Mouse (Mus musculus): Measurements from ENCODE around the gene Usp44.
"Not testable (repeated sequence)": the region's sequence is repeated elsewhere in the genome, so short reads cannot be mapped to it uniquely, and the experiment has no call there.

Usp44 gene

GRCm38 (mm10) chr10:93830931-93831729 lies at the start of gene Usp44:
Gene Usp44, plus strand, starts transcription at chr10:93831555.
- no peak for DNase-seq (ENCODE audit: low spot score)

DNA sequence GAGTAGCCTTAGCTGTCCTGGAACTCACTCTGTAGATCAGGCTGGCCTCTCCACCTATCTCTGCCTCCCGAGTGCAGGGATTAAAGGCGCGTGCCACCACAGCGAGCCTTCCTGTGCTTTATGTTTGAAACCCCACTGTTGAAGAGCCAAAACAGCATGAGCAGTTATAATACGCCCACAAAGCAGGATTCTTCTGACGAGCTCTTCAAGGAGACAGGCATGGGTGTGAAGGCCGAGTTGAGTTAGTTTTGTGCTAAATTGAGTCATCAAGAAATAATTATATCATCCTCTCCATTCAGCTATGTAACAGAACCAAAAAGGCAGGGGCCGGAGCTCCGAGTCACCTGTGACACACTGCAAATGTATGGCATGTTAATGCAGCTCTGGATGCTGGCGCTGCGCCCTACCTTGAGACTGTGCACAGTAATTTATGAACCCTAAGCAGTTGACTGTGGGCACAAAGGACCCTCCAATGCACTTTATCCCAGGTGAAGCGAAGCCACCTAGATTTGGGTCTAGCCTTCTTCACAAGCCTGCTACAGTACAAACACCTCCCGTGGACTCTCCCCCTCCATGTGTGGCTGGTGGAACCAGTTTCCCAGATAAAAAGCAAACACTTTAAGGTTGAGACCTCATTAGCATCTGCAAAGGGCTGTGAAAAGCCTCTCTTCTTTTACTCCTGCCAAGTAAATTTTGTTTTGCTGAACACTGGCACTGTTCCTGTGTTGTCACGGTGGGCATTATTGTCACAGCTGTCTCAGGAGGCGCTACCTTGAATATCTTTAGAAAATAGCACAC lies 47.9 kb upstream of the Usp44 start:
- no peak for DNase-seq (ENCODE audit: low spot score)

GRCm38 (mm10) chr10:93799711-93800362 lies 31.5 kb upstream of the Usp44 start:
- DNase-seq (ENCODE audit: low spot score), result no peak

GRCm38 (mm10) chr10:93800363-93800722 lies 31.0 kb upstream of the Usp44 start:
- no peak for DNase-seq (ENCODE audit: low spot score)

DNA sequence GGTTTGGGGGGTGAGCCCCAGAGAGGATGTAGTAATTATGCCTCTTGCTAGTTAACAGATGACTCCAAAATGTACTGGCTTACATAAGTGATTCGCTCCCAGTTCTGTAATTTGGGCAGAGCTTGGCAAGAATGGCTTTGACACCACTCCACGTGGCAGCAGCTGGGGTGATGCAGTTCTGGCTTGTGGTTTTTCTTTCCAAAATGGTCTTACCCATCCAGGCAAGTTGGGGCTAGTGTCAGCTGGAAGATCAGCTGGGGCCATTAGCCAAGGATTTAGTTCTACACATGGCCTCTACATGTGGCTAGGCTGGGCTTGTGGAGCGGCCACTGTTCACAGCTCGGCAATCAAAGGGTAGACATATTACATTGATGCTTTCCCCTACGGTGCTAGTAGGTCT lies 30.5 kb upstream of the Usp44 start:
- DNase-seq (ENCODE audit: low spot score), result no peak

GRCm38 (mm10) chr10:93803199-93803598 lies 28.2 kb upstream of the Usp44 start:
- DNase-seq (ENCODE audit: low spot score), result no peak

DNA sequence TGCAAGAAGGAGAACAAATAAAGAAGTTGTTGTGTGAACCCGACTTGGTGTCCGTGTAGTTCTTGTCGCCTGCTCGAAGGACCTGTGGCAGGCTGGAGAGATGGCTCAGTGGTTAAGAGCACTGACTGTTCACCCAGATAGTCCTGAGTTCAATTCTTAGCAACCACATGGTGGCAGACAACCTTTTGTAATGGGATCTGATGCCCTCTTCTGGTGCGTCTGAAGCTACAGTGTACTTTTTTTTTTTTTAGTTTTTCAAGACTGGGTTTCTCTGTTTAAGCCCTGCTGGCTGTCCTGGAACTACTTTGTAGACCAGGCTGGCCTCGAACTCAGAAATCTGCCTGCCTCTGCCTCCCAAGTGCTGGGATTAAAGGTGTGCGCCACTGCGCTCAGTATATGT lies 21.9 kb upstream of the Usp44 start:
- DNase-seq (ENCODE audit: low spot score), result not testable (repeated sequence)

DNA sequence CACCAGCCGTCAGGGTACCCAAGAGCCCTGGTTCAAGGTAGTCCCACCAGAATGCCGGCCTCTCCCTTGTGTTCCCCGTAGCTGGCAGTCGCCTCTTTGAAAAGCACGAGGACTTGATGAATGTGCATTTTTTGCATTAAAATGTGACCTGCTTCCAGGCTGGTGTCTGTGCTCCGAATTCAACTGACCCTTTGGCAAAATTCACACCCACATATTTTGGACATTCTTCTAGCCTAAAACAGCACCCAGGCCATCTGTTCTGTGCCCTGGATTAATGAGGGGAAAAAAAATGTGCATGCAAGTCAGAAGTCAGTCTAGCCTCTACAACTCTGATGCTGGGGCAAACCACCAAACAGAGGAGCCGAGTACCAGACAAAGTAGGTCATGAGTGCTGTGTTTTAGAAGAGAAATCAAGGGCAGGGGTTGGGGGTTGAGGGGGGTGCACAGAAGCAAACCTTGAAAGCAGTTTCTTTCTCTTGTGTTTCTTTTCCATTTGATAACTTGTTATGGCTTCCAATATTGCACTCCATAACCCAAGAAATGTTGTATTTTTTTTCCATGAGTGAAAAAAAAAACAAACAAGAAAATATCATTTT lies 20.7 kb upstream of the Usp44 start:
- DNase-seq (ENCODE audit: low spot score), result no peak

GRCm38 (mm10) chr10:93812098-93812497 lies 19.3 kb upstream of the Usp44 start:
- DNase-seq (ENCODE audit: low spot score), result no peak

DNA sequence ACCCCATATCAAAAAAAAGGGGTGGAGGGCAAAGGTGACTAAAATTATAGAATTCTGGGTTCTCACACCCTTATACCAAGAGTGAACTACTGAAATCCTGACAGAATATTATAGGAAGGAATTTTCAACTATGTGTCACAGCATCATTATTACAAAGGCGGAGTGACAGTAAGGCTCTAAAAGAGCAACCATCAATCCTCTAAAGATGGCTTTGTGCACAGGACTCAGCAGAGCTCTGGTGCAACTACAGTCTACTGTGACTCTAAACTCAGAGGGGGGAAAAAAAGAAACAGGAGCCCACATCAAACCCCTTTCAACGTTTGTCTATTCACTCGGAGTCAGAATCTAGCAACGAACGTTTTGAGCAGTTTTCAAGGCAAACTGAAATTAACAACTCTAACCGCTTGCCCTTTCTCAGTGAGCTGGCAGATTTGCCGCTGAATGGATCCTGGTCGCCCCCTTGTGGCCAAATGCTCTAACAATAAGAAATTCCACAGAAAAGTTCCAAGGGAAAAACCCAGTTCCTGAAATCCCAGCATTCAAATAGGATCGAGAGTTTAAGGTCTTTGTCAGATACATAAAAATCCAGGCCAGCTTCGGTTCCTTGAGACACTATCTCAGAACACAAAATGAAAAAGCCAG lies 18.5 kb upstream of the Usp44 start:
- peak; percentile 79 for DNase-seq (ENCODE audit: low spot score)

DNA sequence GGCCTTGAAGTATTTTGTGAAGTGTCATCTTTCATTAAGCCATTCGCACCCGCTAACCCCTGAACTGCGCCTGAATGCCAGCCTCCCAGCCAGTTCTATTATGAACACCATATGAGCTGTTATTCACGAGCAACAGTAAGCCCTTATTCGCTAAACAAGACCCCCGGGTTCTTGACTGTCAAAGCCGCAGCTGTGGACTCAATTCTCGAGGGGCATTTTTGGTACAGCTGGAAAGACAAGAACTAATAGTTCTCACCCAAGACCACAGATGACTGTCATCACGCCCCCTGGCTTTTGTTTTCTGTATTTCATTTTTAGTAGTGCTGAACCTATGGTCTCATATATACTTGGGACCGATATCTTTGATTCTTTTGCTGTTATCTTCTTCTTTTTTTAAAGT lies 17.6 kb upstream of the Usp44 start:
- DNase-seq (ENCODE audit: low spot score), result no peak

- DNase-seq (ENCODE audit: low spot score), result peak; percentile 63
Observed at GRCm38 (mm10) chr10:93818661-93819060, 12.7 kb upstream of the Usp44 start.

DNA sequence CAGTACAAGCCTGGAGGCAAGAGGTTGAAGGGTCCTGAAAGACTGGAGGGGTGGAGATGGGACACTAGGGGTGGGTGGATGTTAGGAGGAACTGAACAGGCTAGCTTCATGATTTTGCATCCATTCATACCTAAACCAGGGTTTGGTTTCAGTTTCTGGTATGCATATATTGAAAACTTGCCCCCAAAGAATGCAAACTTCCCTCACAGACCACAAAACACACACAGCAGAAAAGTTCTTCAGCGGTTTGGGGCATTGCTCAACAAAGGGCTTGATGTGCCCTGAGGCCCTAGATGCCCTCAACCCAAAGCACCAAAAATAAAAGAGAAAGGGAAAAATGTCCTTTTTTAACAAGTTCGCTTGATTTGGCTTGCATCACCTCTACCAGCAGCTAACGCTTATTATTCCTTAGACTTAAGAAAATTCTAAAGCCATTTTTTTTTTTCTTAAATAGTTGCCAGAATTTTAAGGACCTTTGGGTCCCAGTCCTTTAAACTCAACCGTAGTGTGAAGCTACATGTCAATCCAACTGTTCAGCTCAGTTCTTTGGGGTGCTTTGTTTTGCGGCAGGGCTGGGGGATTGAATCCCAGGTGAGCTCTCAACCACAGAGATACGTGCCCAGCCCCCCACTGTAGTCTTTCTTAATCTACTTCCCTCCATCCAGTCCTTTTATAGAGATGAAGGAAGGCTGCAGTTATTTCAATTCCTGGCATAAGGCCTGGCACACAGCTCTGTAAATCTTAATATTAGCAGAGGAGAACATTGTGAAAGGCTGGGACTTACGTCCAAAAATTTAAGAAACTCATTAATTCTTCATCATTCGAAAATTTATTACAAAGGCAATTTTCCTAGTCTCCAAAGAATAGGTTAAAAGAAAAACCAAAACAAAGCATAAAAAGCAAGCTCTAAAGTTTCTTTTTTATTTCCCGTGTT lies 1.2 kb upstream of the Usp44 start:
- DNase-seq (ENCODE audit: low spot score), result no peak

DNA sequence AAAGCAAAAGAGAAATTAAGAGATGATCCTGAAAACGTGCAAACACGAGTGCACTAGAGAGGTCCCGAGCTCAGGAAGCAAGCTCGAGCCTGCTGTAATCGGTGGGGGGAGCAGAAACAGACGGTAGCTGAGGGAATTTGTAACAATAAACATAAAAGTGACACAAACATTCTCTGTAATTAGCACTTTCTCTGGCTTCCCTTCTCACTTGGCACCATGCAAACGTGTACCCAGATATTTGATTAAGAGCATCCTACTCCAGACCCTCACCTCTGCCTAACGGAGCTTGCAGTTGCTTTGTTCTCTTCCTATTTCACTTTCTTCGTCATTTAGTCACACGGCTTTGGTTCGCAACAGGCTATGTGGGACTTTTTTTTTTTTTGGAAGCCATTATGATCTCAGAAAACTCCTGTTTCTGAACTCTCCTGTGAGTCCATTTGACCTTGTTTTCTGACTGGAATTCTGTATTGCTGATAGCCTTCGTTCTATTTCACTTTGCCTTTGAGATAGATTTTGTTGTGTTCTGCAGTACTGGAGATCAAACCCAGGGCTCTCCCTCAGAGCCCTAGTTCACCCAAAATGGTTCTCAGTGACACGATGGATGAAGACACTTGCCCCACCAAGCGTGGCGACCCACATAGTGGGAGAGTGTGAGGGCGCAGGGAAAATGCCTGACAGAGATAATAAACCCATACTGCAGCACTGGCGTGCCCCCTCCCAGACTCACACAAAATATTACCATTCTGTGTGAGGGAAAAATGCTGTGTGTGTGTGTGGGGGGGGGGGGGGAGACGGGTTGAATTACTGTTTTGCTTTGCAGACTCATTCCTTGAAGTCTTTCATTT lies 597 bp downstream of the Usp44 start:
- no peak for DNase-seq (ENCODE audit: low spot score)

DNA sequence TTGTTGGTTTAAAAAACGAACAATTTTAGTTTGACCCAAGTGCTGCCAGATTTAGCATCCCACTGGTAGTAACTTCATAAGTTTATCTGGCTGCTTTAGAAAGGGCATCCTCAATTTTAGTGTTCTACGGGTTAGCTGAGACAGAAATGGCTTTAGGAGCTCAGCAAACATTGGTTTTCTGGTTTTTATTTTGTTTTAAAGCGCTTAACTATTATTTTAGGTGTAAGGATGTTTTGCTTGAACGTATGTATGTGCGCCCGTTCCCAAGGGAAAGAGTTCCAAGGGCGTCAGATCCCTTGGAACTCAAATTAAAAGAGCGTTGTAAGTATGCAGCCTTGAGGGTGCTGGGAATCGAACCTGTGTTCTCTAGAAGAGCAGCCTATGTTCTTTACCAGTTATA lies 1.5 kb downstream of the Usp44 start:
- no peak for DNase-seq (ENCODE audit: low spot score)

DNA sequence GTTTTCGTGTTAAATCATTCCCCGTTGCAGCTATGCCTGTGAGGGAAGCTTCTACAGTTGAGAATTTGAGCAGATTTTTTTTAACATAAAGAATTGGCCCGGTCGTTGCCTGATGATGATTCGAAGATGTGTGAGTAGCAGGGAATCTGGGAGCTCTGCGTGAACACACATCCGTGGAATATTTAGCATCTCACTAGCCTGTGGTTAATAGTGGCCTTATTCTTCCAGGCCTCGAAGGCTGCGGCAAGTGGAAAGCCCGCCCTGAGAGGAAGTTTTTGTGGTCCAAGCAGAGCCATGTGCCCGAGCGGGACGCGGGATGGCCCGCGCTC lies 2.0 kb downstream of the Usp44 start:
- DNase-seq (ENCODE audit: low spot score), result no peak

- DNase-seq (ENCODE audit: low spot score), result peak; percentile 26
Observed at GRCm38 (mm10) chr10:93833699-93834393, 2.5 kb downstream of the Usp44 start.

GRCm38 (mm10) chr10:93834394-93834745 lies 3.0 kb downstream of the Usp44 start:
- DNase-seq (ENCODE audit: low spot score), result no peak

DNA sequence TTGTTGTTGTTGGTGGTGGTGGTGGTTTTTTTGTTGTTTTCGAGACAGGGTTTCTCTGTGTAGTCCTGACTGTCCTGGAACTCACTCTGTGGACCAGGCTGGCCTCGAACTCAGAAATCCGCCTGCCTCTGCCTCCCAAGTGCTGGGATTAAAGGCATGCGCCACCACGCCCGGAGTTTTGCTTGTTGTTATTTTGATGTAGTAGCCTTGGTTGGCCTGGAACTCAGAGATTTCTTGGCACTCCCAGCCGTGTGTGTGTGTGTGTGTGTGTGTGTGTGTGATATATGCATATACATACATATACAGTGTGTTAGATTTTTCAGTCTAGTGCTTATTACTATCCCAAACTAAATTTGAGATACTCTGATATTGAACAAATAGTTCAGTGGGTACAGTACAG lies 3.8 kb downstream of the Usp44 start:
- DNase-seq (ENCODE audit: low spot score), result not testable (repeated sequence)

GRCm38 (mm10) chr10:93846706-93847105 lies 15.4 kb downstream of the Usp44 start:
- DNase-seq (ENCODE audit: low spot score), result no peak

All from urinary bladder, postnatal 25 days (tissue).